Mouse (Mus musculus) forebrain, embryonic 15.5 days (tissue): ENCODE data around the gene Faf1. TPM values are rescaled to one million over a fixed set of nuclear protein-coding genes. Genes with fewer than 3 reads are reported as not detected.

Experiments used
- ATAC-seq: fragments of 200-750 bp; cut with Nextera tagmentation; replicated peaks from 2 replicates; pipeline ENCODE4 v1.8.0; 2017; ENCODE audit warnings: mild to moderate bottlenecking, moderate TSS enrichment, moderate library complexity
- H3K27ac ChIP-seq: fragments of 300-500 bp; sonication (generic); replicated peaks from 2 replicates; pipeline ENCODE4 v1.5.1; 2015; ENCODE audit warnings: mild to moderate bottlenecking, inconsistent platforms
- H3K27me3 ChIP-seq: fragments of 300-500 bp; sonication (generic); 2 replicates; pipeline ENCODE4 v1.6.1; 2015; ENCODE audit warnings: inconsistent platforms
- H3K36me3 ChIP-seq: fragments of 300-500 bp; sonication (generic); 2 replicates; pipeline ENCODE4 v1.6.1; 2015; ENCODE audit warnings: mild to moderate bottlenecking, inconsistent platforms
- H3K4me1 ChIP-seq: fragments of 300-500 bp; sonication (generic); 2 replicates; pipeline ENCODE4 v1.6.1; 2015; ENCODE audit warnings: inconsistent platforms
- H3K4me2 ChIP-seq: fragments of 300-500 bp; sonication (generic); replicated peaks from 2 replicates; pipeline ENCODE4 v1.6.1; 2015; ENCODE audit warnings: mild to moderate bottlenecking, inconsistent platforms
- H3K4me3 ChIP-seq: fragments of 300-500 bp; sonication (generic); 2 replicates; pipeline ENCODE4 v1.5.1; 2015; ENCODE audit warnings: mild to moderate bottlenecking, inconsistent platforms
- H3K9ac ChIP-seq: fragments of 300-500 bp; sonication (generic); replicated peaks from 2 replicates; pipeline ENCODE4 v1.6.1; 2015; ENCODE audit warnings: mild to moderate bottlenecking, inconsistent platforms
- H3K9me3 ChIP-seq: fragments of 300-500 bp; sonication (generic); 2 replicates; pipeline ENCODE4 v1.6.1; 2016; ENCODE audit warnings: inconsistent platforms
- WGBS: fragments of 180-500 bp; shearing (Covaris S2); methylation state at CpG from one replicate; pipeline ENCODE4 v1.1.7; 2015; ENCODE audit warnings: mixed read lengths; 5-methylcytosine and 5-hydroxymethylcytosine counted together
- polyA plus RNA-seq: library from polyadenylated mRNA; unstranded; fragments of >200 nt; fragmentation: Nextera tagmentation; extraction: Ambion mirVana; gene quantifications from 2 replicates; pipeline ENCODE4 v1.2.1, GENCODE M21; 2015

Faf1 gene
- polyA plus RNA-seq, 1 experiment from 2014 or later = 31.3 TPM

GRCm38 (mm10) chr4:109656301-109656700, 20.1 kb upstream of the Faf1 start:
- WGBS = 32% methylated on average over 4 of the region's 4 CpGs
- no peak overlapping the region for H3K27ac ChIP-seq
- H3K9ac ChIP-seq = no peak overlapping the region
- peaks cover 38% of the 10 kb centered on the region for H3K27me3 ChIP-seq
- no peak for ATAC-seq
- H3K4me3 ChIP-seq = no peak overlapping the region
- H3K36me3 ChIP-seq = no peaks in the 10 kb centered on the region
- no peak overlapping the region for H3K4me2 ChIP-seq
- H3K9me3 ChIP-seq = no peaks in the 10 kb centered on the region
- H3K4me1 ChIP-seq = peaks cover 15% of the 10 kb centered on the region

GRCm38 (mm10) chr4:109657021-109657850, 19.2 kb upstream of the Faf1 start:
- Histone ChIP-seq H3K27ac (no peak overlapping the region), H3K36me3 (no peaks in the 10 kb centered on the region), H3K4me3 (peak overlapping the region; percentile 35), H3K4me1 (peaks cover 15% of the 10 kb centered on the region), H3K27me3 (peaks cover 45% of the 10 kb centered on the region), H3K9ac (peak overlapping the region; percentile 34; the same call in 1 of the 2 replicates), H3K9me3 (no peaks in the 10 kb centered on the region), H3K4me2 (peak overlapping the region; percentile 52)
- peak; percentile 77 for ATAC-seq
- WGBS = under 1% methylated on average over 52 of the region's 53 CpGs

GRCm38 (mm10) chr4:109657851-109658500, 18.4 kb upstream of the Faf1 start:
- H3K4me3 ChIP-seq = peak overlapping the region; percentile 35

GRCm38 (mm10) chr4:109658826-109659225, 17.6 kb upstream of the Faf1 start:
- Histone ChIP-seq H3K4me1 (peaks cover 17% of the 10 kb centered on the region), H3K36me3 (no peaks in the 10 kb centered on the region), H3K9me3 (no peaks in the 10 kb centered on the region), H3K27ac (no peak overlapping the region), H3K4me3 (no peak overlapping the region), H3K27me3 (peaks cover 47% of the 10 kb centered on the region), H3K4me2 (no peak overlapping the region), H3K9ac (no peak overlapping the region)
- 24% methylated on average over 8 of the region's 8 CpGs for WGBS
- ATAC-seq = no peak

More at GRCm38 (mm10) chr4:109657851-109658500, 18.4 kb upstream of the Faf1 start:
- Histone ChIP-seq H3K9ac (peak overlapping the region; percentile 34; the same call in 1 of the 2 replicates), H3K4me1 (peaks cover 15% of the 10 kb centered on the region), H3K4me2 (peak overlapping the region; percentile 52), H3K36me3 (no peaks in the 10 kb centered on the region), H3K27me3 (peaks cover 48% of the 10 kb centered on the region), H3K27ac (no peak overlapping the region), H3K9me3 (no peaks in the 10 kb centered on the region)
- 4% methylated on average over 20 of the region's 20 CpGs for WGBS
- ATAC-seq = 0 out of 2 replicates have a peak, but pooled peaks have one; percentile 35

GRCm38 (mm10) chr4:109659571-109659970, 16.8 kb upstream of the Faf1 start:
- 49% methylated on average over 2 of the region's 2 CpGs for WGBS
- Histone ChIP-seq H3K9me3 (no peaks in the 10 kb centered on the region), H3K4me3 (no peak overlapping the region), H3K4me1 (peaks cover 22% of the 10 kb centered on the region), H3K27ac (no peak overlapping the region), H3K27me3 (peaks cover 51% of the 10 kb centered on the region), H3K36me3 (no peaks in the 10 kb centered on the region), H3K9ac (no peak overlapping the region), H3K4me2 (no peak overlapping the region)
- no peak for ATAC-seq

GRCm38 (mm10) chr4:109660568-109660967, 15.8 kb upstream of the Faf1 start:
- Histone ChIP-seq H3K27me3 (peaks cover 45% of the 10 kb centered on the region), H3K27ac (no peak overlapping the region), H3K9me3 (no peaks in the 10 kb centered on the region), H3K9ac (no peak overlapping the region), H3K4me2 (no peak overlapping the region), H3K4me1 (peaks cover 29% of the 10 kb centered on the region), H3K36me3 (no peaks in the 10 kb centered on the region), H3K4me3 (no peak overlapping the region)
- 58% methylated on average over 3 of the region's 3 CpGs for WGBS
- ATAC-seq = no peak

GRCm38 (mm10) chr4:109661183-109661582, 15.2 kb upstream of the Faf1 start:
- no peak overlapping the region for H3K9ac ChIP-seq
- WGBS = 53% methylated on average over 5 of the region's 5 CpGs
- no peak overlapping the region for H3K4me2 ChIP-seq
- no peaks in the 10 kb centered on the region for H3K9me3 ChIP-seq
- no peak for ATAC-seq
- peaks cover 36% of the 10 kb centered on the region for H3K4me1 ChIP-seq
- peaks cover 44% of the 10 kb centered on the region for H3K27me3 ChIP-seq
- H3K36me3 ChIP-seq = no peaks in the 10 kb centered on the region
- no peak overlapping the region for H3K27ac ChIP-seq
- no peak overlapping the region for H3K4me3 ChIP-seq

- Histone ChIP-seq H3K9me3 (no peaks in the 10 kb centered on the region), H3K27ac (no peak overlapping the region), H3K9ac (no peak overlapping the region), H3K4me2 (no peak overlapping the region), H3K4me1 (peaks cover 35% of the 10 kb centered on the region), H3K4me3 (no peak overlapping the region), H3K36me3 (no peaks in the 10 kb centered on the region), H3K27me3 (peaks cover 41% of the 10 kb centered on the region)
- WGBS = 28% methylated on average over 5 of the region's 5 CpGs
- ATAC-seq = no peak
Observed at GRCm38 (mm10) chr4:109662271-109662670, 14.1 kb upstream of the Faf1 start.

- H3K4me1 ChIP-seq = peaks cover 26% of the 10 kb centered on the region
Observed at GRCm38 (mm10) chr4:109664091-109664490, 12.3 kb upstream of the Faf1 start.

GRCm38 (mm10) chr4:109665101-109665981, 11.0 kb upstream of the Faf1 start:
- peak overlapping the region; percentile 66 for H3K4me3 ChIP-seq
- peaks cover 26% of the 10 kb centered on the region for H3K4me1 ChIP-seq
- H3K27me3 ChIP-seq = peaks cover 24% of the 10 kb centered on the region
- peak; percentile 66 for ATAC-seq
- under 1% methylated on average over 49 of the region's 49 CpGs for WGBS
- H3K9me3 ChIP-seq = no peaks in the 10 kb centered on the region
- H3K36me3 ChIP-seq = no peaks in the 10 kb centered on the region
- peak overlapping the region; percentile 67 for H3K9ac ChIP-seq
- H3K27ac ChIP-seq = peak overlapping the region; percentile 81
- peak overlapping the region; percentile 90 for H3K4me2 ChIP-seq

More at GRCm38 (mm10) chr4:109664091-109664490, 12.3 kb upstream of the Faf1 start:
- no peak for ATAC-seq
- Histone ChIP-seq H3K27ac (no peak overlapping the region), H3K36me3 (no peaks in the 10 kb centered on the region), H3K4me3 (peak overlapping the region; percentile 66), H3K4me2 (peak overlapping the region; percentile 90), H3K9ac (no peak overlapping the region), H3K27me3 (peaks cover 32% of the 10 kb centered on the region), H3K9me3 (no peaks in the 10 kb centered on the region)
- WGBS = 10% methylated on average over 5 of the region's 5 CpGs

GRCm38 (mm10) chr4:109665982-109666460, 10.4 kb upstream of the Faf1 start:
- H3K36me3 ChIP-seq = no peaks in the 10 kb centered on the region
- H3K4me1 ChIP-seq = peaks cover 26% of the 10 kb centered on the region
- under 1% methylated on average over 49 of the region's 49 CpGs for WGBS
- no peaks in the 10 kb centered on the region for H3K9me3 ChIP-seq
- H3K9ac ChIP-seq = peak overlapping the region; percentile 67
- peak overlapping the region; percentile 81 for H3K27ac ChIP-seq
- peak; percentile 68 for ATAC-seq
- H3K4me2 ChIP-seq = peak overlapping the region; percentile 90
- H3K4me3 ChIP-seq = peak overlapping the region; percentile 66
- H3K27me3 ChIP-seq = peaks cover 19% of the 10 kb centered on the region
